Mouse (Mus musculus) myocyte (in vitro differentiated cells): ENCODE data around the gene Ndufa11. TPM values are rescaled to one million over a fixed set of nuclear protein-coding genes. Genes with fewer than 3 reads are reported as not detected.

Experiments
- H3K27me3 ChIP-seq: one replicate; pipeline ENCODE4 v1.6.1; 2011; ENCODE audit not compliant: control insufficient read depth, insufficient read depth, insufficient read length
- H3K36me3 ChIP-seq: one replicate; pipeline ENCODE4 v1.6.1; 2011; ENCODE audit not compliant: control insufficient read depth, insufficient read depth
- H3K4me2 ChIP-seq: one replicate; pipeline ENCODE4 v1.6.1; 2011; ENCODE audit warnings: low read depth, control low read depth
- H3K4me3 ChIP-seq: one replicate; pipeline ENCODE4 v1.5.1; 2011; ENCODE audit warnings: mild to moderate bottlenecking, control low read depth, moderate library complexity
- H3K79me2 ChIP-seq: one replicate; pipeline ENCODE4 v1.6.1; 2011; ENCODE audit not compliant: control insufficient read depth, insufficient read depth
- H3ac ChIP-seq: one replicate; pipeline ENCODE4 v1.6.1; 2011; ENCODE audit not compliant: control insufficient read depth, insufficient read length
- CEBPB ChIP-seq: IDR thresholded peaks from 2 replicates; pipeline ENCODE4 v1.6.1; 2011; ENCODE audit warnings: mild to moderate bottlenecking, moderate library complexity; ENCODE audit not compliant: poor library complexity, insufficient read depth, severe bottlenecking
- E2F4 ChIP-seq: IDR thresholded peaks from one replicate; pipeline ENCODE4 v1.6.1; 2011; ENCODE audit warnings: mild to moderate bottlenecking, control low read depth, moderate library complexity; ENCODE audit not compliant: insufficient read depth
- MAX ChIP-seq: IDR thresholded peaks from one replicate; pipeline ENCODE4 v1.6.1; 2011; ENCODE audit warnings: low read depth, mild to moderate bottlenecking, control low read depth
- MYOD1 ChIP-seq, 3 experiments: IDR thresholded peaks; one replicate each; pipeline ENCODE4 v1.6.1; 2011; ENCODE audit warnings: control low read depth in 2 of 3, low read depth in 2 of 3, mild to moderate bottlenecking in 2 of 3, moderate library complexity in 1 of 3; ENCODE audit not compliant: insufficient read length in 2 of 3, control insufficient read depth in 1 of 3
- MYOG ChIP-seq, 3 experiments: IDR thresholded peaks; one replicate each; pipeline ENCODE4 v1.6.1; 2011; ENCODE audit warnings: control low read depth in 2 of 3, low read depth in 2 of 3, mild to moderate bottlenecking in 2 of 3; ENCODE audit not compliant: insufficient read length in 2 of 3, control insufficient read depth in 1 of 3, insufficient read depth in 1 of 3
- POLR2A ChIP-seq: IDR thresholded peaks from one replicate; pipeline ENCODE4 v1.6.1; 2011; ENCODE audit warnings: low read depth, mild to moderate bottlenecking, control low read depth, moderate library complexity; ENCODE audit not compliant: insufficient read length
- POLR2AphosphoS2 ChIP-seq: IDR thresholded peaks from one replicate; pipeline ENCODE4 v1.6.1; 2011; ENCODE audit warnings: low read depth, control low read depth; ENCODE audit not compliant: insufficient read length
- REST ChIP-seq: IDR thresholded peaks from one replicate; pipeline ENCODE4 v1.6.1; 2011; ENCODE audit warnings: mild to moderate bottlenecking, control low read depth, moderate library complexity; ENCODE audit not compliant: insufficient read depth, insufficient read length
- SRF ChIP-seq: IDR thresholded peaks from one replicate; pipeline ENCODE4 v1.6.1; 2011; ENCODE audit warnings: low read depth; ENCODE audit not compliant: control insufficient read depth, insufficient read length
- TCF12 ChIP-seq: IDR thresholded peaks from one replicate; pipeline ENCODE4 v1.6.1; 2011; ENCODE audit warnings: mild to moderate bottlenecking, control low read depth; ENCODE audit not compliant: poor library complexity, insufficient read depth, severe bottlenecking
- TCF3 ChIP-seq: IDR thresholded peaks from one replicate; pipeline ENCODE4 v1.6.1; 2011; ENCODE audit warnings: low read depth, control low read depth; ENCODE audit not compliant: insufficient read length
- USF1 ChIP-seq: IDR thresholded peaks from one replicate; pipeline ENCODE4 v1.6.1; 2011; ENCODE audit warnings: low read depth, mild to moderate bottlenecking, control low read depth, moderate library complexity
- polyA plus RNA-seq: library from polyadenylated mRNA; unstranded; fragments of >200 nt; fragmentation: generic; extraction: Trizol; gene quantifications from one replicate; pipeline ENCODE4 v1.2.1, GENCODE M21; 2012; ENCODE audit warnings: missing spikeins

The Ndufa11 gene
- 469 TPM for polyA plus RNA-seq

- no peaks in the 10 kb centered on the region for H3K27me3 ChIP-seq
- peak within 1 kb of the TSS; percentile 93 for H3K4me2 ChIP-seq
- H3K36me3 ChIP-seq = no peaks in the 10 kb centered on the region
- H3ac ChIP-seq = peak within 1 kb of the TSS; percentile 77
- H3K79me2 ChIP-seq = peaks cover 22% of the 10 kb centered on the region
- no peak for TF ChIP-seq TCF12
- TF ChIP-seq MYOD1 (IDR thresholded peaks at IDR 0.05; ENCODE audit: control insufficient read depth in 1 of 3, insufficient read length in 2 of 3, low read depth in 2 of 3) = peak in 1 of 3 experiments; percentile 8
- TF ChIP-seq E2F4 = no peak
- peak; percentile 89 for TF ChIP-seq POLR2AphosphoS2
- TF ChIP-seq MYOG (IDR thresholded peaks at IDR 0.05; ENCODE audit: control insufficient read depth in 1 of 3, insufficient read depth in 1 of 3, insufficient read length in 2 of 3, low read depth in 2 of 3) = no peak
- TF ChIP-seq POLR2A = peak; percentile 96
- no peak for TF ChIP-seq CEBPB
- TF ChIP-seq SRF = no peak
- H3K4me3 ChIP-seq = peak within 1 kb of the TSS; percentile 93
Observed at GRCm38 (mm10) chr17:56717363-56718058, at the start of gene Ndufa11, which contains the start of gene Vmac. Gene Ndufa11 (plus strand): TSS chr17:56717767. Gene Vmac (minus strand): TSS chr17:56718022.

GRCm38 (mm10) chr17:56668384-56669144 is 49.0 kb upstream of the Ndufa11 start:
- TF ChIP-seq MYOD1 (IDR thresholded peaks at IDR 0.05; ENCODE audit: control insufficient read depth in 1 of 3, insufficient read length in 2 of 3, low read depth in 2 of 3) (peak in 1 of 3 experiments; percentile 24), CEBPB (no peak), MAX (no peak), E2F4 (no peak)
- Histone ChIP-seq H3K36me3 (no peaks in the 10 kb centered on the region), H3K4me3 (no peak overlapping the region), H3K4me2 (peak overlapping the region; percentile 77), H3K79me2 (peaks cover 2% of the 10 kb centered on the region), H3K27me3 (no peaks in the 10 kb centered on the region), H3ac (no peak overlapping the region)

- Histone ChIP-seq H3K36me3 (no peaks in the 10 kb centered on the region), H3K27me3 (no peaks in the 10 kb centered on the region), H3K4me3 (no peak overlapping the region), H3ac (no peak overlapping the region), H3K4me2 (no peak overlapping the region), H3K79me2 (peaks cover 14% of the 10 kb centered on the region)
- TF ChIP-seq TCF12 (no peak), TCF3 (no peak), REST (no peak), USF1 (no peak), MYOG (IDR thresholded peaks at IDR 0.05; ENCODE audit: control insufficient read depth in 1 of 3, insufficient read depth in 1 of 3, insufficient read length in 2 of 3, low read depth in 2 of 3) (no peak), E2F4 (no peak), SRF (no peak), MAX (no peak), POLR2AphosphoS2 (no peak), CEBPB (no peak)
Observed at GRCm38 (mm10) chr17:56669766-56670165, 47.8 kb upstream of the Ndufa11 start.

GRCm38 (mm10) chr17:56672941-56673646 is 44.5 kb upstream of the Ndufa11 start, which contains the start of gene Ranbp3:
Gene Ranbp3 (plus strand): TSS chr17:56673294.
- TF ChIP-seq MAX = no peak
- no peak for TF ChIP-seq TCF3
- TF ChIP-seq POLR2AphosphoS2 = peak; percentile 93
- no peak for TF ChIP-seq CEBPB
- peak; percentile 56 for TF ChIP-seq E2F4
- TF ChIP-seq USF1 = no peak
- no peak for TF ChIP-seq TCF12
- TF ChIP-seq MYOG (IDR thresholded peaks at IDR 0.05; ENCODE audit: control insufficient read depth in 1 of 3, insufficient read depth in 1 of 3, insufficient read length in 2 of 3, low read depth in 2 of 3) = no peak
- TF ChIP-seq SRF = peak; percentile 73
- TF ChIP-seq POLR2A = peak; percentile 93
- no peak for TF ChIP-seq REST
- TF ChIP-seq MYOD1 (IDR thresholded peaks at IDR 0.05; ENCODE audit: control insufficient read depth in 1 of 3, insufficient read length in 2 of 3, low read depth in 2 of 3) = no peak
- Histone ChIP-seq H3K27me3 (no peaks in the 10 kb centered on the region), H3K79me2 (peaks cover 47% of the 10 kb centered on the region), H3K4me2 (peak within 1 kb of the TSS; percentile 97), H3ac (peak within 1 kb of the TSS; percentile 87), H3K36me3 (peaks cover 9% of the 10 kb centered on the region), H3K4me3 (peak within 1 kb of the TSS; percentile 68)
